Mouse (Mus musculus): ENCODE results near the gene Rmdn2. TPM values are rescaled to one million over a fixed set of nuclear protein-coding genes. Genes with fewer than 3 reads are reported as not detected.

Gene Rmdn2
- polyA plus RNA-seq, 1 experiment, result 10.6 TPM

- H3K4me3 ChIP-seq (ENCODE audit: insufficient read depth, low read depth, low read length), result no peak overlapping the region
- peaks cover 2% of the 10 kb centered on the region; the same call in 1 of the 2 replicates for H3K4me1 ChIP-seq (ENCODE audit: control insufficient read depth, insufficient read depth, insufficient read length, low read length)
- no peak overlapping the region for H3K27ac ChIP-seq (replicated peaks; ENCODE audit: low read depth, low read length)
Observed at GRCm38 (mm10) chr17:79730988-79731387, 119.3 kb downstream of the Rmdn2 start.

GRCm38 (mm10) chr17:79733039-79733438 is 121.4 kb downstream of the Rmdn2 start:
- H3K4me1 ChIP-seq (ENCODE audit: control insufficient read depth, insufficient read depth, insufficient read length, low read length), result peaks cover 2% of the 10 kb centered on the region; the same call in 1 of the 2 replicates
- no peak overlapping the region for H3K27ac ChIP-seq (replicated peaks; ENCODE audit: low read depth, low read length)
- no peak overlapping the region for H3K4me3 ChIP-seq (ENCODE audit: insufficient read depth, low read depth, low read length)

- Histone ChIP-seq H3K4me1 (ENCODE audit: control insufficient read depth, insufficient read depth, insufficient read length, low read length) (peaks cover 2% of the 10 kb centered on the region), H3K4me3 (ENCODE audit: insufficient read depth, low read depth, low read length) (no peak overlapping the region), H3K27ac (replicated peaks; ENCODE audit: low read depth, low read length) (peak overlapping the region; percentile 45)
Observed at GRCm38 (mm10) chr17:79737598-79737997, 125.9 kb downstream of the Rmdn2 start.

- Histone ChIP-seq H3K27ac (replicated peaks; ENCODE audit: low read depth, low read length) (no peak overlapping the region), H3K4me1 (ENCODE audit: control insufficient read depth, insufficient read depth, insufficient read length, low read length) (peaks cover 2% of the 10 kb centered on the region), H3K4me3 (ENCODE audit: insufficient read depth, low read depth, low read length) (no peak overlapping the region)
Observed at GRCm38 (mm10) chr17:79738847-79739498, 127.3 kb downstream of the Rmdn2 start.

- Histone ChIP-seq H3K4me1 (ENCODE audit: control insufficient read depth, insufficient read depth, insufficient read length, low read length) (peaks cover 2% of the 10 kb centered on the region), H3K4me3 (ENCODE audit: insufficient read depth, low read depth, low read length) (no peak overlapping the region), H3K27ac (replicated peaks; ENCODE audit: low read depth, low read length) (no peak overlapping the region)
Observed at GRCm38 (mm10) chr17:79742635-79743034, 131.0 kb downstream of the Rmdn2 start.

Other genes starting within 250 kb of the Rmdn2 start
- 3.0 and 3.1 TPM in 2 replicates for gene Cyp1b1, start 103.2 kb downstream of the Rmdn2 start, polyA plus RNA-seq (2012; ENCODE audit: insufficient read depth, insufficient read length, missing spikeins)

All from brown adipose tissue, adult 24 weeks (tissue).